In genomic region chr5:100562702-100563101, GRCm38 (mm10) we compare ENCODE assay signal across 15 mouse cellular contexts.
"Had no signal": no experiment of that assay in that cellular context is flagged by ENCODE, and none has a peak within 500 bp of the region (broad histone marks: within the 10 kb centered on the region; RNA-seq: fewer than 3 reads in every experiment).

No protein-coding gene starts in this region.

- H3K4me3 ChIP-seq: intestine, embryonic 15.5 days; left cerebral cortex, adult 2 months; liver, embryonic 13.5 days had no signal

- H3K4me2 ChIP-seq: intestine, embryonic 15.5 days; liver, embryonic 13.5 days; midbrain, embryonic 11.5 days had no signal

- H3K27ac ChIP-seq: intestine, embryonic 15.5 days; left cerebral cortex, adult 2 months; liver, embryonic 13.5 days; stomach, postnatal 0 days had no signal

- H3K9me3 ChIP-seq: intestine, embryonic 15.5 days; liver, embryonic 13.5 days had no signal

- H3K9ac ChIP-seq: intestine, embryonic 15.5 days; liver, embryonic 13.5 days had no signal

- H3K27me3 ChIP-seq: intestine, embryonic 15.5 days; liver, embryonic 13.5 days had no signal

- H3K36me3 ChIP-seq: liver, embryonic 13.5 days had no signal

- DNase-seq: kidney, adult 11 months; kidney, postnatal 10 days; layer of hippocampus, postnatal 36 days; liver, embryonic 13.5 days; lung, adult 2 months; lung, postnatal 14 days; lung, postnatal 4 days; midbrain, embryonic 14.5 days; thymus, adult 18-20 months; thymus, postnatal 36 days had no signal

- ATAC-seq: hindbrain, embryonic 16.5 days; intestine, embryonic 15.5 days had no signal
